Mouse (Mus musculus) heart, adult 2 months (tissue): ENCODE results near the gene Maml2.

Experiments
- CTCF ChIP-seq: fragments of 200-600 bp; IDR thresholded peaks from 2 replicates; pipeline ENCODE4 v1.8.1; 2022; ENCODE audit warnings: antibody characterized with exemption, mild to moderate bottlenecking, moderate library complexity
- POLR2A ChIP-seq: fragments of 200-500 bp; IDR thresholded peaks from 2 replicates; pipeline ENCODE4 v1.6.1; 2011; ENCODE audit warnings: mild to moderate bottlenecking, low read depth, low read length, control low read depth; ENCODE audit not compliant: insufficient read depth

DNA sequence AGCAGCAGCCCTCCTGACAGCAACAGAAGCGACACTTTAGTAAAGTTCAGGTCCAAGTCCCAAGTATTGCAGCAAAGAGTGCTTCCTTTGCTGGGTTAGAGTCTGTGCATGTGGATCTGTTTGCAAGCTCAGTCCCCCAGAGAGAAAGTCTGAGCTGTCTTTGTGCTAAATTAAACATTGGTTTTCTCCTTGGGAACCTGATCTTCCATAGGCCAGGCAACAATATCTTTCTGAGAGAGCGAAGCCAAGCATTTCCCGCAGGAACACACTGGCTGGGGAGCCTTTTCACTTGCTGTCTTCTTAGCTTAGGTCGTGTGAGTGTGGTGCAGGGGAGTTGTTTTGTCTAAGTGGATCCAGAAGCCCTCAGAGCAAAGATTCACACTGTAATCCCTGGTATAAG, 9.5 kb downstream of the Maml2 start:
- TF ChIP-seq POLR2A (no peak), CTCF (no peak)
